Mouse (Mus musculus): Measurements from ENCODE around the gene Cdc20b.

The Cdc20b gene

GRCm38 (mm10) chr13:113031351-113031750 lies 3.6 kb upstream of the Cdc20b start:
- DNase-seq = no peak

- peak; percentile 58 for DNase-seq
Measured at GRCm38 (mm10) chr13:113031792-113032571, 2.9 kb upstream of the Cdc20b start.

- no peak for DNase-seq
Measured at GRCm38 (mm10) chr13:113032831-113033230, 2.1 kb upstream of the Cdc20b start.

- no peak for DNase-seq
Measured at GRCm38 (mm10) chr13:113034271-113034886, 532 bp upstream of the Cdc20b start.

- DNase-seq = peak; percentile 85
Measured at GRCm38 (mm10) chr13:113035852-113036251, 941 bp downstream of the Cdc20b start.

GRCm38 (mm10) chr13:113044876-113045275 lies 10.0 kb downstream of the Cdc20b start:
- no peak for DNase-seq

GRCm38 (mm10) chr13:113045458-113046110 lies 10.7 kb downstream of the Cdc20b start:
- no peak for DNase-seq

GRCm38 (mm10) chr13:113046211-113046883 lies 11.4 kb downstream of the Cdc20b start, which contains the start of gene Gpx8:
Gpx8 (minus strand) TSS chr13:113046410.
- DNase-seq = peak; percentile 65

- no peak for DNase-seq
Measured at GRCm38 (mm10) chr13:113047018-113047417, 12.1 kb downstream of the Cdc20b start.

GRCm38 (mm10) chr13:113047647-113048046 lies 12.7 kb downstream of the Cdc20b start:
- DNase-seq = peak; percentile 17

- DNase-seq = peak; percentile 53
Measured at GRCm38 (mm10) chr13:113054230-113054629, 19.3 kb downstream of the Cdc20b start.

- peak; percentile 26 for DNase-seq
Measured at GRCm38 (mm10) chr13:113055826-113056225, 20.9 kb downstream of the Cdc20b start.

- no peak for DNase-seq
Measured at GRCm38 (mm10) chr13:113061746-113062145, 26.8 kb downstream of the Cdc20b start.

GRCm38 (mm10) chr13:113064542-113064941 lies 29.6 kb downstream of the Cdc20b start:
- DNase-seq = no peak

- no peak for DNase-seq
Measured at GRCm38 (mm10) chr13:113079021-113079420, 44.1 kb downstream of the Cdc20b start.

GRCm38 (mm10) chr13:113082101-113082500 lies 47.2 kb downstream of the Cdc20b start:
- DNase-seq = no peak

- DNase-seq = no peak
Measured at GRCm38 (mm10) chr13:113084732-113085131, 49.8 kb downstream of the Cdc20b start.

GRCm38 (mm10) chr13:113087226-113088017 lies 52.5 kb downstream of the Cdc20b start:
- DNase-seq = peak; percentile 37

GRCm38 (mm10) chr13:113090489-113090888 lies 55.6 kb downstream of the Cdc20b start:
- DNase-seq = no peak

- no peak for DNase-seq
Measured at GRCm38 (mm10) chr13:113094618-113095017, 59.7 kb downstream of the Cdc20b start.

GRCm38 (mm10) chr13:113097011-113097410 lies 62.1 kb downstream of the Cdc20b start:
- no peak for DNase-seq

GRCm38 (mm10) chr13:113098406-113098805 lies 63.5 kb downstream of the Cdc20b start:
- DNase-seq = no peak
